Mouse (Mus musculus) stomach, embryonic 15.5 days (tissue): ENCODE data around the gene Rpgrip1. TPM values are rescaled to one million over a fixed set of nuclear protein-coding genes. Genes with fewer than 3 reads are reported as not detected.

ENCODE experiments used
- ATAC-seq: fragments of 200-750 bp; cut with Nextera tagmentation; 2 replicates; pipeline ENCODE4 v1.8.0; 2017; ENCODE audit warnings: low read depth, moderate number of reproducible peaks, moderate TSS enrichment; ENCODE audit not compliant: insufficient read depth, low FRiP score
- H3K27ac ChIP-seq: fragments of 300-500 bp; sonication (generic); 2 replicates; pipeline ENCODE4 v1.5.1; 2015; ENCODE audit warnings: mild to moderate bottlenecking, inconsistent platforms
- H3K27me3 ChIP-seq: fragments of 300-500 bp; sonication (generic); replicated peaks from 2 replicates; pipeline ENCODE4 v1.6.1; 2015; ENCODE audit warnings: inconsistent platforms
- H3K36me3 ChIP-seq: fragments of 300-500 bp; sonication (generic); 2 replicates; pipeline ENCODE4 v1.6.1; 2015; ENCODE audit warnings: inconsistent platforms
- H3K4me1 ChIP-seq: fragments of 300-500 bp; sonication (generic); 2 replicates; pipeline ENCODE4 v1.6.1; 2015; ENCODE audit warnings: inconsistent platforms
- H3K4me2 ChIP-seq: fragments of 300-500 bp; sonication (generic); 2 replicates; pipeline ENCODE4 v1.6.1; 2015; ENCODE audit warnings: mild to moderate bottlenecking, inconsistent platforms
- H3K4me3 ChIP-seq: fragments of 300-500 bp; sonication (generic); replicated peaks from 2 replicates; pipeline ENCODE4 v1.5.1; 2015; ENCODE audit warnings: inconsistent platforms
- H3K9ac ChIP-seq: fragments of 300-500 bp; sonication (generic); 2 replicates; pipeline ENCODE4 v1.6.1; 2015; ENCODE audit warnings: inconsistent platforms
- H3K9me3 ChIP-seq: fragments of 300-500 bp; sonication (generic); 2 replicates; pipeline ENCODE4 v1.6.1; 2016; ENCODE audit warnings: inconsistent platforms
- WGBS: fragments of 180-500 bp; shearing (Covaris S2); methylation state at CpG from one replicate; pipeline ENCODE4 v1.1.7; 2015; 5-methylcytosine and 5-hydroxymethylcytosine counted together
- polyA plus RNA-seq: library from polyadenylated mRNA; unstranded; fragments of >200 nt; fragmentation: Nextera tagmentation; extraction: Ambion mirVana; gene quantifications from 2 replicates; pipeline ENCODE4 v1.2.1, GENCODE M21; 2015

Gene Rpgrip1
- polyA plus RNA-seq, 1 experiment from 2014 or later: 59.0 TPM

DNA sequence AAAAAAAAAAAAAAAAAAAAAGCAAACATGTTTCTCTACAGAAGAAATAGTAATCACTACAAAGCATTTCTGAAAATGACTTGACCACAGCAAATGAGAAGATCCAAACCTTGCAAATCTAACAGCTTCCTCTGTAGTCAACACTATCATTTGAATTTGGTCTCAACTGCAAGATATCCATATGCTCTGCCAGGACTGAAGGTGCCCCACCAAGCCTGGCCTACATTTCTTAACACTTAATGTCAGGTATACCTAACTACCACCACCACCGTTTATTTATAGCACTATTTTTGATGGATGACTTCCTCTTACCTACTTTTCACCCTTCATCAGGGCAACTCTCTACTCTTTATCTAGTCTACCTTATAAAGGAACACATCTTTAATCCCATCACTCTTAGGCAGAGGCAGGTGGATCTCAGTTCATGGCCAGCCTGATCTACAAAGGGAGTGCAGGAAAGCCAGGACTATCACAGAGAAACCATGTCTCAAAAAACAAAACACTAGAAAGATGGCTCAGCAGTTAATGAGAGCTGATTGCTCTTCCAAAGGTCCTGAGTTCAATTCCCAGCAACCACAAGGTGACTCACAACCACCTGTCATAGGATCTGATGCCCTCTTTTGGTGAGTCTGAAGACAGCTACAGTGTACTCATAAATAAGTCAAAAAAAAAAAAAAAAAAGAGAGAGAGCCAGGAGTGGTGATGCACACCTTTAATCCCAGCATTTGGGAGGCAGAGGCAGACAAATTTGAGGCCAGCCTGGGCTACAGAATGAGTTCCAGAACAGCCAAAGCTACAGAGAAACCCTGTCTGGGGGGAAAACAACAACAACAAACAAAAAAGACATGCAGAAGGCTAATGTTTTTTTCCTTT lies 9.0 kb upstream of the Rpgrip1 start:
- H3K4me3 ChIP-seq: peak overlapping the region; percentile 97
- 37% methylated on average over 1 of the region's 1 CpGs for WGBS

DNA sequence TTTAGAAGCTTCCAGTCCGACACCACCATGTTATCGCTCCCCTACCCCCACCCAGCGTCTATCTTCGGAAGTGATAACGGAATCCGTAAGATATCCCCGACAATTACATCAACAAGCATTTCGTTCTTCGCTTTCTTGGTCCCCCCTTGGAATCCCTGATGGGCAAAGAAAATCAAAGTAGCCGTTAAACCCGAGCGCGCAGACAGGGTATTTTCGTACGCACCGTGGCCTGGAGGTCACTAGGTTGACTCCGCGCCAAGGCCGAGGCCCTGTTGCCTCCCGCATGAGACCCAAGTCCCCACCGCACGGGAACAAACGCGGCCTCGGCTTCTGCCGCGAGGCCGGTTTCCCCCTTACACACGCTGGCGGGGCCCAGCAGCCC lies 7.0 kb upstream of the Rpgrip1 start:
- no peaks in the 10 kb centered on the region for H3K9me3 ChIP-seq
- H3K27ac ChIP-seq: peak overlapping the region; percentile 97
- WGBS: under 1% methylated on average over 30 of the region's 30 CpGs
- peaks cover 17% of the 10 kb centered on the region; the same call in 1 of the 2 replicates for H3K4me1 ChIP-seq
- ATAC-seq: no peak; the same call in 1 of the 2 replicates
- no peaks in the 10 kb centered on the region for H3K27me3 ChIP-seq
- no peaks in the 10 kb centered on the region for H3K36me3 ChIP-seq
- peak overlapping the region; percentile 97 for H3K4me3 ChIP-seq
- peak overlapping the region; percentile 61 for H3K4me2 ChIP-seq
- H3K9ac ChIP-seq: peak overlapping the region; percentile 99

More for the DNA sequence above, 9.0 kb upstream of the Rpgrip1 start:
- Histone ChIP-seq H3K9me3 (no peaks in the 10 kb centered on the region), H3K9ac (no peak overlapping the region), H3K4me1 (peaks cover 14% of the 10 kb centered on the region; the same call in 1 of the 2 replicates), H3K27me3 (no peaks in the 10 kb centered on the region), H3K27ac (no peak overlapping the region), H3K4me2 (peak overlapping the region; percentile 61), H3K36me3 (peaks cover 5% of the 10 kb centered on the region; the same call in 1 of the 2 replicates)
- no peak for ATAC-seq

DNA sequence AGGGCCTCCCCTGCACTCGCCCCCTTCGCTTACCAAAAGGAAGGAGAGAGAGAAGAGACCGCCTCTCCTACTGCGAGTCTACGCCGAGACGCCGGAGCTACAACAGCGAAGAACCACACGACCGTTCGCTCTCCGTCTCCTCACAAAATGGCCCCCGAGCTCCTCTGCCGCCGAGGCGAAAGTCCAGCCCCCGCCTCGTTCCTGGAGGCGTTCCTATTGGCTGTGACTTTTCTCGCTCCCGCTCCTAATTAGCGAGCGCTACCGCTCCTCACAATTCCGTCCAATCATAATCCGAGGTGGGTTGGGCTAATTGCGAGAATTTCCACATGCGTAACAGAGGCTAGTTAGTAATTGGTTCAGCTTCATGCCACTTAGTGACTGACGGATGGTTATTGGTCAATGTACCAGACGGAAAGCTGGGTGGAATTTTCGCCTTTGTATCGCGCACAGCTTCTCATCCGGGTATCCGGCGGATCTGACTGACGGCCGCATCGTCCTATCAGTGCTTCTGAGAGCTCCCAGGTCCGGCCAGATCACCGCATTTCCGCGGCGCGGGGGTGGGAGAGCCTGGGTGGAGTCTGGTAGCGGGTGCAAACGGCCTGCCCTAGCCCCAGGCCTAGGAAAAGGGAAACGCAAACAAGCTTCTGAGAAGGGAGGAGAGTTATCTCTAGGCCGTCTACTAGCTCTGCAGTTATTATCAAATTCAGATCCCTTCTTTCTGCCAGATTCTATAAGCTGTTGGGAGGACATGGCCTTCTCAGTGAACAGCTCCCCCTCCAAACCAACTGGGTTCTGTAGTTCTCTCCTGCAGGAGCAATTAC lies 6.4 kb upstream of the Rpgrip1 start, which contains the start of gene Hnrnpc:
Hnrnpc (minus strand) TSS at position 173 of the 821 bp plus-strand sequence.
- Histone ChIP-seq H3K9ac (peak within 1 kb of the TSS; percentile 99), H3K4me2 (peak within 1 kb of the TSS; percentile 61), H3K4me3 (peak within 1 kb of the TSS; percentile 97), H3K27ac (peak within 1 kb of the TSS; percentile 97), H3K4me1 (peaks cover 17% of the 10 kb centered on the region; the same call in 1 of the 2 replicates), H3K9me3 (no peaks in the 10 kb centered on the region), H3K36me3 (no peaks in the 10 kb centered on the region), H3K27me3 (no peaks in the 10 kb centered on the region)
- under 1% methylated on average over 49 of the region's 50 CpGs for WGBS
- ATAC-seq: peak; percentile 99

DNA sequence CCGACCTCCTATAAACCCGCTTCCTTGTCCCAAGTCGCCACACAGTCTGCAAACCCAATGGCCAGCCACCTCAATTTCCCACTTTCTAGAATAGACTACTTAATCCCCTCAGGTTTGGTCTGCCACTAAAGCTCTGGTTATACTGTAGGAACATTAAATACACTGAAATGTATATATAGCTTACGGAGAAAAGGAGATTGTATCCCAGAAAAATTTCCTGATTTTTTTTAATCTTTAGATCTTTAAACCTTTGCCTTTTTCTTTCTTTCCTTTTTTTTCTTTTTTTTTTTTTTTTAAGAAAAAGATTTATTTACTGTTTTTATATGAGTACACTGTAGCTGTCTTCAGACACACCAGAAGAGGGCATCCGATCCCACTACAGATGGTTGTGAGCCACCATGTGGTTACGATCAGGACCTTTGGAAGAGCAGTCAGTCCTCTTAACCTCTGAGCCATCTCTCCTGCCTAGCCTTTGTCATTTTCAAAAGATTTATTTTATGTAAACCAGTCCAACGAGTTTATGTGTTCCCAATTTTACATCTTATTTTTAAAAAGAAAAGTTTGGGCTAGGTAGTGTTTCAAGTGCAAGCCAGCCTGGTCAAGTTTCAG lies 5.7 kb upstream of the Rpgrip1 start:
- H3K9me3 ChIP-seq: no peaks in the 10 kb centered on the region
- WGBS: 28% methylated on average over 7 of the region's 7 CpGs
- peaks cover 17% of the 10 kb centered on the region; the same call in 1 of the 2 replicates for H3K4me1 ChIP-seq
- H3K4me3 ChIP-seq: peak overlapping the region; percentile 34
- H3K27ac ChIP-seq: peak overlapping the region; percentile 94
- H3K36me3 ChIP-seq: no peaks in the 10 kb centered on the region
- H3K4me2 ChIP-seq: peak overlapping the region; percentile 60
- ATAC-seq: no peak
- no peaks in the 10 kb centered on the region for H3K27me3 ChIP-seq
- H3K9ac ChIP-seq: 0 out of 2 replicates have a peak overlapping the region, but pooled peaks have one; percentile 33

DNA sequence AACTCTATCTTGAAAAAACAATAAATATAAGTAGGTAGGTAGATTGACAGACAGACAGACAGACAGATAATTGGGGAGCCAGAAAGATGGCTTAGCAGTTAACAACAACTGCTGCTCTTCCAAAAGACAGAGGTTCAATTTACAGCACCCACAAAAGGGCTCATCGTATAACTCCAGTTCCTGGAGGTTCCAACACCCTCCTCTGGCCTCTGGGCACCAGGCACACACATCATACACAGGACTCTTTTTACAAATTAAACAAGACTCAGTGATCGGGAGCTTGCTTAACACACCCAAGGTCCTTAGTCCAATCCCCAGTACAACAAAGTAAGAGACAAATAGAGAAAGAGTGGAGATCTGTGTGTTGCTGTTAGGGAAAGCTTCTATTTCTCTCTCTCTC lies 5.2 kb upstream of the Rpgrip1 start:
- peak overlapping the region; percentile 32; the same call in 1 of the 2 replicates for H3K27ac ChIP-seq
- H3K4me3 ChIP-seq: no peak overlapping the region
- H3K9me3 ChIP-seq: no peaks in the 10 kb centered on the region
- H3K4me2 ChIP-seq: no peak overlapping the region
- no peaks in the 10 kb centered on the region for H3K27me3 ChIP-seq
- no peak for ATAC-seq
- no peaks in the 10 kb centered on the region for H3K36me3 ChIP-seq
- no peak overlapping the region for H3K9ac ChIP-seq
- peaks cover 17% of the 10 kb centered on the region; the same call in 1 of the 2 replicates for H3K4me1 ChIP-seq
- 56% methylated on average over 2 of the region's 2 CpGs for WGBS

DNA sequence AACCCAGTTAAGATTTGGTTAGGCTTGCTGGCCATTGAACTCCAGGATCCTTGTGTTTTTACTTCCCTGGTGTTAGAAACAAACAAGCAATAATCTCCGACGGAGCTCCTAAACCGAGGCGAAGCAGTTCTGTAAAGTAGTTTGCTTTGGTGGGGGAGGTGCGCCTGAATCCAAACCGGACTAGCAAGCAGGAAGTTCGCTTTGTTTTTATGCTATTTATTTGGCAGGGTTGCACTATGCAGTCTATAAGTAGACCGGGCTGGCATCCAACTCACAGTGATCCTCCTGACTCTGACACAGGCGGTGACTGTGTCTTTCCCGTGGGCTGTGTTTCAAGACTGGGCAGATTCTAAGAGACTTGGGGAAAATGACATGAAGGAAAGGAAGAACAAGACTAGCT lies 3.8 kb upstream of the Rpgrip1 start:
- no peaks in the 10 kb centered on the region for H3K36me3 ChIP-seq
- peaks cover 10% of the 10 kb centered on the region; the same call in 1 of the 2 replicates for H3K4me1 ChIP-seq
- no peaks in the 10 kb centered on the region for H3K27me3 ChIP-seq
- peak overlapping the region; percentile 31 for H3K4me2 ChIP-seq
- 9% methylated on average over 10 of the region's 10 CpGs for WGBS
- H3K9ac ChIP-seq: no peak overlapping the region
- H3K27ac ChIP-seq: peak overlapping the region; percentile 93
- no peak overlapping the region for H3K4me3 ChIP-seq
- ATAC-seq: no peak
- no peaks in the 10 kb centered on the region for H3K9me3 ChIP-seq

DNA sequence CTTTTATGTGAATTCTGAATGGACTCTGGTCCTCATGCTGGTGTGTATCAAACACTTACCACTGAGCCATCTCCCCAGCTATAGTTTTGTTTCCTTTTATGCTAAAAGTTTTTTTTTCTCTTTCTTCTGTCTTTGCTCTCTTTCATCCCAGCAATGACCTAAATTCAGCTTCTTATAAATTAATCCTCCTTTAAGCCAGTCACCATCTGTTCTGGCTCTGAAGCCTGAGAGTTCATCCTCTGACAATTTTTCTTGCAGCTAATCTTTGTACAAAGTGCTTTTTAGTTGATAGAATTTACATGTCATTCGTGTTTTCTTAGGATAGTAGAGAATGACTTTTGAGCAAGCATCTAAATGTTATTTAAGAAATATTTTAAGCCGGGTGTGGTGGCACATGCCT lies 2.5 kb upstream of the Rpgrip1 start:
- no peaks in the 10 kb centered on the region for H3K9me3 ChIP-seq
- peaks cover 7% of the 10 kb centered on the region; the same call in 1 of the 2 replicates for H3K4me1 ChIP-seq
- no peak overlapping the region for H3K9ac ChIP-seq
- no peak for ATAC-seq
- H3K4me2 ChIP-seq: no peak overlapping the region
- H3K27ac ChIP-seq: no peak overlapping the region
- H3K36me3 ChIP-seq: no peaks in the 10 kb centered on the region
- H3K4me3 ChIP-seq: no peak overlapping the region
- WGBS: 60% methylated on average over 2 of the region's 2 CpGs
- H3K27me3 ChIP-seq: no peaks in the 10 kb centered on the region

DNA sequence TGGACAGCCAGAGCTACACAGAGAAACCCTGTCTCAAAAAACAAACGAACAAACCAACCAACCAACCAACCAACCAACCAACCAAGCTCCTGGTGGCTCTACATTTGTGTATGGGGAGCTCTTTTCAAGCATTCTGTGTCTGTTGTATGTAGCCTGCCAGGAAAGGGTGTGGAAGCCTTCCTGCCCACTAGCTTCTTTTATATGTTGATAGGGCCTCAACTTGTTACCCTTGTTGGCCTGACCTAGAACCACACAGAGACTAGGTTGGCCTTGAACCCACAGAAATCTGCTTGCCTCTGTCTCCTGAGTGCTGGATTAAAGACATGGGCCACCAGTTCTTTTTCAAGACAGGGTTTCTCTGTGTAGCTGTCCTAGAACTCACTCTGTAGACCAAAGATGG lies 3.6 kb downstream of the Rpgrip1 start:
- Histone ChIP-seq H3K4me2 (no peak overlapping the region), H3K9ac (no peak overlapping the region), H3K4me1 (no peaks in the 10 kb centered on the region), H3K27me3 (no peaks in the 10 kb centered on the region), H3K36me3 (no peaks in the 10 kb centered on the region), H3K9me3 (no peaks in the 10 kb centered on the region), H3K27ac (no peak overlapping the region), H3K4me3 (no peak overlapping the region)
- 58% methylated on average over 1 of the region's 1 CpGs for WGBS
- no peak for ATAC-seq

DNA sequence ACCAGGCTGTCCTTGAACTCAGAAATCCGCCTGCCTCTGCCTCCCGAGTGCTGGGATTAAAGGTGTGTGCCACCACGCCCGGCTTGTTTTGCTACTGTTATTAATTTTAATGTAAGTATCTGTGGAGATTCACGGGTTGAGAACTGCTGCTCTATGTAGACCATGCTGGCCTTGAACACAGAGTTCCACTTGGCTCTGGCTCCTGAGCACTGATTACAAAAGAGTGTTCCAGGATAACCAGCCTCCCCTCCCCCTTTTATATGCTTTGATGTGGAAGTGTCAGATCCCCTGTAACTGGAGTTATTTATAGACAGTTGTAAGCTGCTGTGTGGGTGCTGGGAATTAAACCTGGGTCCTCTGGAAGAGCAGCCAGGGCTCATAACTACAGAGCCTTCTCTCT lies 6.7 kb downstream of the Rpgrip1 start:
- 91% methylated on average over 5 of the region's 5 CpGs for WGBS
- no peaks in the 10 kb centered on the region for H3K36me3 ChIP-seq
- no peak overlapping the region for H3K27ac ChIP-seq
- no peaks in the 10 kb centered on the region for H3K4me1 ChIP-seq
- H3K4me3 ChIP-seq: no peak overlapping the region
- no peak overlapping the region for H3K9ac ChIP-seq
- H3K27me3 ChIP-seq: no peaks in the 10 kb centered on the region
- no peaks in the 10 kb centered on the region for H3K9me3 ChIP-seq
- ATAC-seq: no peak
- H3K4me2 ChIP-seq: no peak overlapping the region

DNA sequence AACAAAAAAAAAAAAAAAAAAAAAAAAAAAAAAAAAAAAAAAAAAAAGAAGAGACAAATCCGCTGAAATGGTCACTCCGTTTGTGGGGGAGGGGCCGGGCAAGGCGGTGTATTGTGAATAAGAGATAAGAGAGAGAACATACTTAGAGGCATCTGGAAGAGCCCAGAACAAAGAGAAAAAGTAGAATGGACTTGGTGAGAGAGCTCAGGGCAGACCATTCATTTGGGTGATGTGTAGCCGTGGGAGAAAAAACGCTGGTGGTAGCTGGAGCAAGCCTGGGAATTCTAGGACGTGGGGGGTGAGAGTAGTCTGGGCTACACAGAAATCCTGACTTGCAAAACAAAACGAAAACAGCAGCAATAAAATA lies 7.9 kb downstream of the Rpgrip1 start:
- no peaks in the 10 kb centered on the region for H3K9me3 ChIP-seq
- no peaks in the 10 kb centered on the region for H3K4me1 ChIP-seq
- 25% methylated on average over 8 of the region's 8 CpGs for WGBS
- H3K36me3 ChIP-seq: no peaks in the 10 kb centered on the region
- no peaks in the 10 kb centered on the region for H3K27me3 ChIP-seq
- ATAC-seq: no peak
- peak overlapping the region; percentile 55 for H3K4me3 ChIP-seq
- H3K4me2 ChIP-seq: peak overlapping the region; percentile 99
- no peak overlapping the region for H3K9ac ChIP-seq
- peak overlapping the region; percentile 94; the same call in 1 of the 2 replicates for H3K27ac ChIP-seq

DNA sequence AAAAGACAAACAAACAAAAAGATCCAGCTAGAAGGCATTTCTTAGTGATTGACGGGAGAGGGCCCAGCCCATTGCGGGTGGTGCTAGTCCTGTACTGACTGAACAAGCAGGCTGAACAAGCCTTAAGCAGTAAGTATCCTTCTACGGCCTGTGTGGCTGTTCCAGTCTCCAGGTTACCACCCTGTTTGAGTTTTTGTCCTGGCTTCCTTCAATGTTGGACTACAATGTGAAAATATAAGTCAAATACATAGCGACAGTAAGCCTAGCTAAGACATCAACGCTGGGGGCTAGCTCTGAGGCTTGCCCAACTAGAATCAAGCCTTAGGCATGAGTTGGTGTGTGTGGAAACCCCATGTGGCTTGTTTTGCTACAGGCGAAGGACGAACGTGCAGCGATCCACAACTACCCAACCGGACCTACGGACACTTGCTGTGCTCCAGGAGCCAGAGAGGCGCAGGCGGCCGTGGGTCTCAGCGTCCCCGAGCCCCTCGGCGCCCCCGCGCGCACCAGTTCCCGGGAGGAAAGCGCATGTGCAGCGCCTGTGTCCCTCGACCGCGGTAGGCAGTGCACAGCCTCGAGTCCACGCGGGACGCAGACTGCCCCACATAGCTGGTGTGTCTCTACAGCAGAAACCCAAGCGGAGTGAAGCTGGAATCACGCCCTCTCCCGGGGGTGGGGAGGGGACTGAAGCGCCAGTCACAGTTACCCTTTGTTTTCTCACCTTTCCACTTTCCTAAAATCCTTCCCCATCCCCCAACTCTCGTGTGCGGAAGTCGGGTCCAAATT lies 8.5 kb downstream of the Rpgrip1 start:
- Histone ChIP-seq H3K9me3 (no peaks in the 10 kb centered on the region), H3K9ac (peak overlapping the region; percentile 52), H3K36me3 (no peaks in the 10 kb centered on the region), H3K4me3 (peak overlapping the region; percentile 55), H3K27ac (peak overlapping the region; percentile 94), H3K4me2 (peak overlapping the region; percentile 99), H3K27me3 (no peaks in the 10 kb centered on the region), H3K4me1 (no peaks in the 10 kb centered on the region)
- WGBS: 1% methylated on average over 38 of the region's 38 CpGs
- ATAC-seq: peak; percentile 91
